Comparison of ENCODE assay signal across 19 mouse cellular contexts in the genomic region with DNA sequence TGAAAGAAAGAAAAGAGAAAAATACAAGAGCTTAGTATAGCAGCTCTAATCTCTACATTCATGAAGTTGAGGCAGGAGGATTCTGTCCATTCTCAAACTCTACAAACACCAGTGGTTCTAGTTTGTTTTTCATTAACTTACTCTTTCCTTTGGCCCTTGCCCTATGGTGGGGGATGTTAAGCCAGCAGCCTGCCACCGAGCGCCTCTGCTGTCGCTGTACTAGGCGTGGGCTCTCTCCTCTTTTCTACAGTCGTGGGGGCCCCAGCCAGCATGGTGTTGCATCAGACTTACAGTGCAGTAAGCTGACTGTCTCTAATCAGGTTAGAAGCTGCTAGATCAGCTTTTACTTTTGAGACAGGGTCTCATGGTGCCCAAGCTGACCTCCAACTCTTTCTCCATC. TPM values are rescaled to one million over a fixed set of nuclear protein-coding genes. Genes with fewer than 3 reads are reported as not detected.
DNase-seq lines count a peak whose midpoint lies in the region; ATAC-seq lines count a peak whose summit lies in the region.
"Had no signal": no experiment of that assay in that cellular context is flagged by ENCODE, and none has a peak within 500 bp of the region (broad histone marks: within the 10 kb centered on the region; RNA-seq: fewer than 3 reads in every experiment).

No protein-coding gene starts in this region.

- H3K27ac ChIP-seq in heart, embryonic 13.5 days (replicated peaks), result peak overlapping the region; percentile 95; the same call in 1 of the 2 replicates
- H3K27ac ChIP-seq in liver, embryonic 16.5 days (ENCODE audit: low read length), result peak overlapping the region; percentile 96
- H3K27ac ChIP-seq: hindbrain, embryonic 12.5 days; limb, embryonic 12.5 days; lung, embryonic 15.5 days; neural tube, embryonic 12.5 days; stomach, embryonic 15.5 days had no signal

- ATAC-seq in heart, embryonic 13.5 days (ENCODE audit: extremely low read depth, insufficient number of reproducible peaks, low FRiP score, low TSS enrichment), result no peak
- ATAC-seq in megakaryocyte, adult 5-6 weeks (ENCODE audit: poor library complexity, severe bottlenecking), result no peak
- ATAC-seq in liver, embryonic 16.5 days (ENCODE audit: low read depth), result peak; percentile 49

- peaks cover 99% of the 10 kb centered on the region for H3K4me1 ChIP-seq in heart, embryonic 13.5 days
- H3K4me1 ChIP-seq in megakaryocyte, embryonic 14.5 days, result peaks cover 100% of the 10 kb centered on the region
- peaks cover 100% of the 10 kb centered on the region for H3K4me1 ChIP-seq in liver, embryonic 16.5 days (ENCODE audit: control insufficient read depth, low read depth, low read length)

- no peaks in the 10 kb centered on the region for H3K9me3 ChIP-seq in heart, embryonic 13.5 days
- H3K9me3 ChIP-seq in megakaryocyte, embryonic 14.5 days, result no peaks in the 10 kb centered on the region
- H3K9me3 ChIP-seq in liver, embryonic 16.5 days (replicated peaks; ENCODE audit: control insufficient read depth, low read length), result no peaks in the 10 kb centered on the region
- H3K9me3 ChIP-seq: G1E; heart, embryonic 15.5 days; hindbrain, embryonic 12.5 days; limb, embryonic 12.5 days; lung, embryonic 15.5 days; neural tube, embryonic 12.5 days; stomach, embryonic 15.5 days had no signal

- H3K4me3 ChIP-seq in heart, embryonic 13.5 days, result no peak overlapping the region; the same call in 1 of the 2 replicates
- peak overlapping the region; percentile 38 for H3K4me3 ChIP-seq in megakaryocyte, embryonic 14.5 days (replicated peaks)
- H3K4me3 ChIP-seq in liver, embryonic 16.5 days (ENCODE audit: low read depth, low read length), result no peak overlapping the region
- H3K4me3 ChIP-seq: heart, embryonic 15.5 days; hindbrain, embryonic 12.5 days; limb, embryonic 12.5 days; lung, embryonic 15.5 days; neural tube, embryonic 12.5 days; stomach, embryonic 15.5 days had no signal

- H3K36me3 ChIP-seq in heart, embryonic 13.5 days, result peaks cover 68% of the 10 kb centered on the region
- peaks cover 100% of the 10 kb centered on the region for H3K36me3 ChIP-seq in megakaryocyte, embryonic 14.5 days (replicated peaks; ENCODE audit: low read length)
- peaks cover 20% of the 10 kb centered on the region for H3K36me3 ChIP-seq in liver, embryonic 16.5 days (ENCODE audit: control insufficient read depth, insufficient read depth)

- H3K9ac ChIP-seq in heart, embryonic 13.5 days, result no peak overlapping the region
- H3K9ac ChIP-seq in liver, embryonic 16.5 days (ENCODE audit: low read depth, low read length), result peak overlapping the region; percentile 54
- H3K9ac ChIP-seq: heart, embryonic 15.5 days; hindbrain, embryonic 12.5 days; limb, embryonic 12.5 days; lung, embryonic 15.5 days; neural tube, embryonic 12.5 days; stomach, embryonic 15.5 days had no signal

- WGBS in heart, embryonic 13.5 days, result 60% methylated on average over 5 of the region's 5 CpGs
- 9% methylated on average over 5 of the region's 5 CpGs for WGBS in liver, embryonic 16.5 days (ENCODE audit: insufficient replicate concordance)

- H3K27me3 ChIP-seq in heart, embryonic 13.5 days (replicated peaks), result no peaks in the 10 kb centered on the region
- H3K27me3 ChIP-seq in megakaryocyte, embryonic 14.5 days (replicated peaks), result no peaks in the 10 kb centered on the region
- H3K27me3 ChIP-seq in liver, embryonic 16.5 days (ENCODE audit: control insufficient read depth, insufficient read depth, low read depth, low read length), result no peaks in the 10 kb centered on the region
- H3K27me3 ChIP-seq: heart, embryonic 15.5 days; hindbrain, embryonic 12.5 days; limb, embryonic 12.5 days; lung, embryonic 15.5 days; neural tube, embryonic 12.5 days; stomach, embryonic 15.5 days had no signal

- no peak for DNase-seq in heart, adult 11 months
- peak; percentile 63 to 70 for DNase-seq in kidney, postnatal 36 days
- no peak for DNase-seq in cerebellum, postnatal 14 days
- DNase-seq in adrenal gland, adult 8-10 months, result no peak
- DNase-seq: adrenal gland, adult 2 months; gastrocnemius, postnatal 14 days; right cerebral cortex, postnatal 14 days; thymus, adult 2 months had no signal

- H3K4me2 ChIP-seq in heart, embryonic 13.5 days, result peak overlapping the region; percentile 63; the same call in 1 of the 2 replicates
- H3K4me2 ChIP-seq in liver, embryonic 16.5 days (ENCODE audit: low read depth, low read length), result peak overlapping the region; percentile 22
- H3K4me2 ChIP-seq: heart, embryonic 15.5 days; hindbrain, embryonic 12.5 days; limb, embryonic 12.5 days; lung, embryonic 15.5 days; neural tube, embryonic 12.5 days; stomach, embryonic 15.5 days had no signal

RNA-seq across cellular contexts. Expression of a gene that starts 6.5 kb away (rescaled TPM):
- polyA plus RNA-seq in heart, embryonic 13.5 days (2015; fragmentation: Nextera tagmentation; extraction: Ambion mirVana), result 70.0 and 72.4 TPM in 2 replicates
- 474 and 728 TPM in 2 replicates for polyA plus RNA-seq in megakaryocyte, embryonic 14.5 days (2012; ENCODE audit: insufficient read depth, low replicate concordance)
- 19.3 and 27.1 TPM in 2 replicates for total RNA-seq in megakaryocyte, adult 5-6 weeks (2015)
- 24.0 and 34.8 TPM in 2 replicates for total RNA-seq in megakaryocyte, adult 5-6 weeks (2017)
- 62.1 and 68.6 TPM in 2 replicates for polyA plus RNA-seq in liver, embryonic 16.5 days (2015; fragmentation: Nextera tagmentation; extraction: Ambion mirVana)
- total RNA-seq in adrenal gland, adult 8-10 months (2022), result 100 to 1,000 TPM in 3 of 4 experiments, 10 to 100 TPM in 1; 90.8 to 130 (median 118) TPM

RNA-seq across cellular contexts. Expression of a gene that starts 23.3 kb away (rescaled TPM):
- 0.45 and 0.60 TPM in 2 replicates for polyA plus RNA-seq in heart, embryonic 13.5 days (2015; fragmentation: Nextera tagmentation; extraction: Ambion mirVana)
- polyA plus RNA-seq in megakaryocyte, embryonic 14.5 days (2012; ENCODE audit: insufficient read depth, low replicate concordance), result 4.8 and 6.6 TPM in 2 replicates
- 0.56 and 0.68 TPM in 2 replicates for total RNA-seq in megakaryocyte, adult 5-6 weeks (2015)
- total RNA-seq in megakaryocyte, adult 5-6 weeks (2017), result 0.88 and 1.3 TPM in 2 replicates
- 0.34 and 0.40 TPM in 2 replicates for polyA plus RNA-seq in liver, embryonic 16.5 days (2015; fragmentation: Nextera tagmentation; extraction: Ambion mirVana)
- 10 to 100 TPM; 24.4 to 45.7 (median 38.4) TPM for total RNA-seq in adrenal gland, adult 8-10 months (2022)

RNA-seq across cellular contexts. Expression of a gene that starts 41.5 kb away (rescaled TPM):
- polyA plus RNA-seq in heart, embryonic 13.5 days (2015; fragmentation: Nextera tagmentation; extraction: Ambion mirVana), result 6.5 and 7.1 TPM in 2 replicates
- 34.7 and 62.6 TPM in 2 replicates for polyA plus RNA-seq in megakaryocyte, embryonic 14.5 days (2012; ENCODE audit: insufficient read depth, low replicate concordance)
- 9.8 and 10.1 TPM in 2 replicates for total RNA-seq in megakaryocyte, adult 5-6 weeks (2015)
- 8.5 and 10.3 TPM in 2 replicates for total RNA-seq in megakaryocyte, adult 5-6 weeks (2017)
- polyA plus RNA-seq in liver, embryonic 16.5 days (2015; fragmentation: Nextera tagmentation; extraction: Ambion mirVana), result 4.9 and 6.1 TPM in 2 replicates
- total RNA-seq in adrenal gland, adult 8-10 months (2022), result 10 to 100 TPM; 38.6 to 57.9 (median 48.3) TPM

RNA-seq across cellular contexts. Expression of a gene that starts 47.3 kb away (rescaled TPM):
- polyA plus RNA-seq in heart, embryonic 13.5 days (2015; fragmentation: Nextera tagmentation; extraction: Ambion mirVana), result 20.7 and 21.2 TPM in 2 replicates
- polyA plus RNA-seq in megakaryocyte, embryonic 14.5 days (2012; ENCODE audit: insufficient read depth, low replicate concordance), result 26.0 and 29.6 TPM in 2 replicates
- total RNA-seq in megakaryocyte, adult 5-6 weeks (2015), result 5.1 and 5.7 TPM in 2 replicates
- total RNA-seq in megakaryocyte, adult 5-6 weeks (2017), result 3.5 and 6.7 TPM in 2 replicates
- 3.5 and 3.7 TPM in 2 replicates for polyA plus RNA-seq in liver, embryonic 16.5 days (2015; fragmentation: Nextera tagmentation; extraction: Ambion mirVana)
- 100 to 1,000 TPM; 103 to 160 (median 124) TPM for total RNA-seq in adrenal gland, adult 8-10 months (2022)

RNA-seq across cellular contexts. Expression of a gene that starts 51.8 kb away (rescaled TPM):
- polyA plus RNA-seq in heart, embryonic 13.5 days (2015; fragmentation: Nextera tagmentation; extraction: Ambion mirVana), result 46.9 and 48.1 TPM in 2 replicates
- polyA plus RNA-seq in megakaryocyte, embryonic 14.5 days (2012; ENCODE audit: insufficient read depth, low replicate concordance), result 70.2 and 174 TPM in 2 replicates
- total RNA-seq in megakaryocyte, adult 5-6 weeks (2015), result 15.1 and 16.6 TPM in 2 replicates
- 19.2 and 20.7 TPM in 2 replicates for total RNA-seq in megakaryocyte, adult 5-6 weeks (2017)
- polyA plus RNA-seq in liver, embryonic 16.5 days (2015; fragmentation: Nextera tagmentation; extraction: Ambion mirVana), result 19.5 and 21.0 TPM in 2 replicates
- total RNA-seq in adrenal gland, adult 8-10 months (2022), result 10 to 100 TPM; 53.4 to 67.8 (median 64.5) TPM

Comparison
In these comparisons a context has a peak if more than half of its experiments do, and no peak if none do; other contexts are left out.
1. DNase-seq: peak in kidney, postnatal 36 days (2 of 2); none in heart, adult 11 months (single experiment), cerebellum, postnatal 14 days (0 of 2) and adrenal gland, adult 8-10 months (single experiment).